Mouse (Mus musculus): Measurements from ENCODE around the gene T.

DNA sequence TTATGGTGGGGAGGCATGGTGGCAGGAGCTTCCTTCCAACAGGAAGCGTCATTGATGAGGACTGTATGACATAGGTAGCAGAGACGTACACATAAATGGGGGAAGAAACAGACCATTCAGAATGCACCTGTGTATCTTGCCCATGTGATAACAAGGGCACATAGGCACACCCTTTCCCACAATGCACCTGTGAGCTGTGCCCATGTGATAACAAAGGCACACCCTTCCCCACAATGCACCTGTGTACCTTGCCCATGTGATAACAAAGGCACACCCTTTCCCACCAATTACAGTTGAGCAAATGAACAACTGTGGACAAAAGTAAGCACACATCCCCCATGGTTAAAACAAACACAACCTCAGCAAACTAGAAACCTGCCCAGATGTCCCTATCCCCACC lies 23.9 kb upstream of the T start:
- no peak for TF ChIP-seq GATA1 (IDR thresholded peaks at IDR 0.05; ENCODE audit: borderline replicate concordance, low read length)
- no peak for TF ChIP-seq FLI1 (IDR thresholded peaks at IDR 0.05; ENCODE audit: low read length)

Data from megakaryocyte, embryonic 14.5 days (primary cell).